Mouse (Mus musculus): Measurements from ENCODE around the gene Ksr1. TPM values are rescaled to one million over a fixed set of nuclear protein-coding genes. Genes with fewer than 3 reads are reported as not detected.

Gene Ksr1
- polyA plus RNA-seq, 2 experiments: 1.7 to 4.0 TPM

GRCm38 (mm10) chr11:79020535-79021045, 125.6 kb downstream of the Ksr1 start:
- no peak overlapping the region for H3K4me2 ChIP-seq (ENCODE audit: low read depth)
- H3K27me3 ChIP-seq (ENCODE audit: control insufficient read depth, insufficient read depth, low read length): no peaks in the 10 kb centered on the region
- no peak overlapping the region for H3K4me3 ChIP-seq (ENCODE audit: insufficient read depth in 1 of 2, low read depth in 2 of 2, low read length in 2 of 2)
- ATAC-seq (ENCODE audit: insufficient read depth): no peak
- 76% methylated on average over 21 of the region's 21 CpGs for WGBS (ENCODE audit: insufficient replicate concordance)
- no peak for DNase-seq (ENCODE audit: low read depth in 3 of 3, low spot score in 3 of 3)
- H3K4me1 ChIP-seq (replicated peaks; ENCODE audit: control insufficient read depth in 2 of 2, insufficient read depth in 2 of 2, low read length in 1 of 2): peaks cover 0 to 8% of the 10 kb centered on the region in 2 experiments; a peak in 2 of 4 replicates
- no peak overlapping the region for H3K9ac ChIP-seq (replicated peaks)
- no peaks in the 10 kb centered on the region for H3K9me3 ChIP-seq (ENCODE audit: control insufficient read depth, low read length)
- no peaks in the 10 kb centered on the region; the same call in 1 of the 2 replicates for H3K36me3 ChIP-seq (replicated peaks; ENCODE audit: control insufficient read depth, insufficient read depth, low read depth)
- no peak for TF ChIP-seq EP300 (IDR thresholded peaks at IDR 0.05; ENCODE audit: low read depth)
- TF ChIP-seq CTCF (IDR thresholded peaks at IDR 0.05; ENCODE audit: low read depth): no peak
- no peak overlapping the region for H3K27ac ChIP-seq

- ATAC-seq (ENCODE audit: insufficient read depth) (no peak), DNase-seq (ENCODE audit: low read depth in 3 of 3, low spot score in 3 of 3) (peak in 1 of 3 experiments; percentile 26)
- H3K27ac ChIP-seq: no peak overlapping the region
- TF ChIP-seq CTCF (IDR thresholded peaks at IDR 0.05; ENCODE audit: low read depth) (peak; percentile 87), EP300 (IDR thresholded peaks at IDR 0.05; ENCODE audit: low read depth) (no peak)
- no peak overlapping the region for H3K4me2 ChIP-seq (ENCODE audit: low read depth)
- H3K9me3 ChIP-seq (ENCODE audit: control insufficient read depth, low read length): no peaks in the 10 kb centered on the region
- H3K4me1 ChIP-seq (replicated peaks; ENCODE audit: control insufficient read depth in 2 of 2, insufficient read depth in 2 of 2, low read length in 1 of 2): peaks cover 0 to 8% of the 10 kb centered on the region in 2 experiments; a peak in 2 of 4 replicates
- H3K9ac ChIP-seq (replicated peaks): no peak overlapping the region
- no peak overlapping the region for H3K4me3 ChIP-seq (ENCODE audit: insufficient read depth in 1 of 2, low read depth in 2 of 2, low read length in 2 of 2)
- H3K27me3 ChIP-seq (ENCODE audit: control insufficient read depth, insufficient read depth, low read length): no peaks in the 10 kb centered on the region
- H3K36me3 ChIP-seq (replicated peaks; ENCODE audit: control insufficient read depth, insufficient read depth, low read depth): no peaks in the 10 kb centered on the region; the same call in 1 of the 2 replicates
- WGBS (ENCODE audit: insufficient replicate concordance): 67% methylated on average over 17 of the region's 17 CpGs
Observed at GRCm38 (mm10) chr11:79019839-79020534, 126.2 kb downstream of the Ksr1 start.

- H3K4me3 ChIP-seq (ENCODE audit: insufficient read depth in 1 of 2, low read depth in 2 of 2, low read length in 2 of 2): no peak overlapping the region
- ATAC-seq (ENCODE audit: insufficient read depth) (peak; percentile 60), DNase-seq (ENCODE audit: low read depth in 3 of 3, low spot score in 3 of 3) (peak; percentile 50 to 56 (median 50))
- 29% methylated on average over 11 of the region's 11 CpGs for WGBS (ENCODE audit: insufficient replicate concordance)
- H3K4me2 ChIP-seq (ENCODE audit: low read depth): no peak overlapping the region
- no peaks in the 10 kb centered on the region for H3K27me3 ChIP-seq (ENCODE audit: control insufficient read depth, insufficient read depth, low read length)
- no peak overlapping the region for H3K9ac ChIP-seq (replicated peaks)
- TF ChIP-seq EP300 (IDR thresholded peaks at IDR 0.05; ENCODE audit: low read depth): no peak
- TF ChIP-seq CTCF (IDR thresholded peaks at IDR 0.05; ENCODE audit: low read depth): peak; percentile 88
- no peak overlapping the region for H3K27ac ChIP-seq
- H3K4me1 ChIP-seq (replicated peaks; ENCODE audit: control insufficient read depth in 2 of 2, insufficient read depth in 2 of 2, low read length in 1 of 2): peaks cover 0 to 8% of the 10 kb centered on the region in 2 experiments; a peak in 2 of 4 replicates
- no peaks in the 10 kb centered on the region; the same call in 1 of the 2 replicates for H3K36me3 ChIP-seq (replicated peaks; ENCODE audit: control insufficient read depth, insufficient read depth, low read depth)
- no peaks in the 10 kb centered on the region for H3K9me3 ChIP-seq (ENCODE audit: control insufficient read depth, low read length)
Observed at GRCm38 (mm10) chr11:79018954-79019704, 127.1 kb downstream of the Ksr1 start.

- Histone ChIP-seq H3K27ac (no peak overlapping the region), H3K4me1 (replicated peaks; ENCODE audit: control insufficient read depth in 2 of 2, insufficient read depth in 2 of 2, low read length in 1 of 2) (no peaks in the 10 kb centered on the region), H3K36me3 (replicated peaks; ENCODE audit: control insufficient read depth, insufficient read depth, low read depth) (no peaks in the 10 kb centered on the region; the same call in 1 of the 2 replicates), H3K9ac (replicated peaks) (no peak overlapping the region), H3K4me2 (ENCODE audit: low read depth) (no peak overlapping the region), H3K27me3 (ENCODE audit: control insufficient read depth, insufficient read depth, low read length) (no peaks in the 10 kb centered on the region), H3K9me3 (ENCODE audit: control insufficient read depth, low read length) (no peaks in the 10 kb centered on the region), H3K4me3 (ENCODE audit: insufficient read depth in 1 of 2, low read depth in 2 of 2, low read length in 2 of 2) (no peak overlapping the region)
- WGBS (ENCODE audit: insufficient replicate concordance): 34% methylated on average over 7 of the region's 7 CpGs
- ATAC-seq (ENCODE audit: insufficient read depth) (no peak), DNase-seq (ENCODE audit: low read depth in 3 of 3, low spot score in 3 of 3) (no peak)
- TF ChIP-seq EP300 (IDR thresholded peaks at IDR 0.05; ENCODE audit: low read depth) (no peak), CTCF (IDR thresholded peaks at IDR 0.05; ENCODE audit: low read depth) (no peak)
Observed at GRCm38 (mm10) chr11:79017161-79017606, 129.0 kb downstream of the Ksr1 start.

- Histone ChIP-seq H3K27ac (no peak overlapping the region), H3K9me3 (ENCODE audit: control insufficient read depth, low read length) (no peaks in the 10 kb centered on the region), H3K4me1 (replicated peaks; ENCODE audit: control insufficient read depth in 2 of 2, insufficient read depth in 2 of 2, low read length in 1 of 2) (no peaks in the 10 kb centered on the region), H3K27me3 (ENCODE audit: control insufficient read depth, insufficient read depth, low read length) (no peaks in the 10 kb centered on the region), H3K36me3 (replicated peaks; ENCODE audit: control insufficient read depth, insufficient read depth, low read depth) (no peaks in the 10 kb centered on the region; the same call in 1 of the 2 replicates), H3K4me2 (ENCODE audit: low read depth) (no peak overlapping the region), H3K9ac (replicated peaks) (no peak overlapping the region), H3K4me3 (ENCODE audit: insufficient read depth in 1 of 2, low read depth in 2 of 2, low read length in 2 of 2) (no peak overlapping the region)
- no peak for TF ChIP-seq EP300 (IDR thresholded peaks at IDR 0.05; ENCODE audit: low read depth)
- TF ChIP-seq CTCF (IDR thresholded peaks at IDR 0.05; ENCODE audit: low read depth): no peak
- no peak for DNase-seq (ENCODE audit: low read depth in 3 of 3, low spot score in 3 of 3)
- no peak for ATAC-seq (ENCODE audit: insufficient read depth)
- 69% methylated on average over 12 of the region's 12 CpGs for WGBS (ENCODE audit: insufficient replicate concordance)
Observed at GRCm38 (mm10) chr11:79016236-79016635, 130.0 kb downstream of the Ksr1 start.

Measured in liver, embryonic 14.5 days (tissue).